Mouse (Mus musculus) MEL (cell line): ENCODE results near the gene Acp2. TPM values are rescaled to one million over a fixed set of nuclear protein-coding genes. Genes with fewer than 3 reads are reported as not detected.
A peak's percentile ranks its signal among the peaks of the same experiment; 100 is the strongest.

ENCODE experiments used
- DNase-seq: peaks from one replicate; pipeline ENCODE4 v3.0.0; 2011; ENCODE audit warnings: low read depth, low spot score
- H3K27ac ChIP-seq: 2 replicates; pipeline ENCODE4 v1.5.1; 2012; ENCODE audit warnings: low read depth, mild to moderate bottlenecking, control low read depth, low read length, moderate library complexity; ENCODE audit not compliant: control insufficient read depth
- H3K27me3 ChIP-seq, 2 experiments: fragments of 150-350 bp in 1 of 2; sonication (generic) in 1 of 2; 2 replicates each; pipeline ENCODE4 v1.6.1; 2012; ENCODE audit warnings: low read length in 2 of 2, mild to moderate bottlenecking in 2 of 2, improper control_type of control experiment in 1 of 2, moderate library complexity in 1 of 2; ENCODE audit not compliant: insufficient read depth in 2 of 2, control insufficient read depth in 1 of 2
- H3K36me3 ChIP-seq, 2 experiments: 2 replicates each; pipeline ENCODE4 v1.6.1; 2012 to 2014; ENCODE audit warnings: low read length in 2 of 2, improper control_type of control experiment in 1 of 2, inconsistent platforms in 1 of 2, mild to moderate bottlenecking in 1 of 2; ENCODE audit not compliant: insufficient read depth in 2 of 2, control insufficient read depth in 1 of 2
- H3K4me1 ChIP-seq, 2 experiments: fragments of 150-350 bp in 1 of 2; sonication (generic) in 1 of 2; 2 replicates each; pipeline ENCODE4 v1.6.1; 2012; ENCODE audit warnings: low read length in 2 of 2, improper control_type of control experiment in 1 of 2, mild to moderate bottlenecking in 1 of 2; ENCODE audit not compliant: insufficient read depth in 2 of 2, control insufficient read depth in 1 of 2
- H3K4me3 ChIP-seq, 2 experiments: fragments of 150-350 bp in 1 of 2; sonication (generic) in 1 of 2; 2 replicates each; pipeline ENCODE4 v1.5.1; 2012; ENCODE audit warnings: low read depth in 2 of 2, low read length in 2 of 2, mild to moderate bottlenecking in 2 of 2, moderate library complexity in 2 of 2, control low read depth in 1 of 2, improper control_type of control experiment in 1 of 2; ENCODE audit not compliant: control insufficient read depth in 1 of 2, insufficient read depth in 1 of 2
- H3K79me2 ChIP-seq: 2 replicates; pipeline ENCODE4 v1.6.1; 2012; ENCODE audit warnings: mild to moderate bottlenecking, low read length, moderate library complexity; ENCODE audit not compliant: control insufficient read depth, poor library complexity, insufficient read depth
- H3K9ac ChIP-seq: 2 replicates; pipeline ENCODE4 v1.6.1; 2012; ENCODE audit warnings: low read depth, mild to moderate bottlenecking, control low read depth, low read length, moderate library complexity; ENCODE audit not compliant: control insufficient read depth, poor library complexity, severe bottlenecking
- H3K9me3 ChIP-seq: fragments of 150-350 bp; sonication (generic); replicated peaks from 2 replicates; pipeline ENCODE4 v1.6.1; 2012; ENCODE audit warnings: mild to moderate bottlenecking, low read length, improper control_type of control experiment, moderate library complexity; ENCODE audit not compliant: insufficient read depth
- BHLHE40 ChIP-seq: IDR thresholded peaks from 2 replicates; pipeline ENCODE4 v1.6.1; 2012; ENCODE audit warnings: low read depth, mild to moderate bottlenecking, inconsistent platforms, low read length, improper control_type of control experiment, borderline replicate concordance
- ELF1 ChIP-seq: IDR thresholded peaks from 2 replicates; pipeline ENCODE4 v1.6.1; 2014; ENCODE audit warnings: low read depth, mild to moderate bottlenecking, inconsistent platforms, low read length, improper control_type of control experiment, moderate library complexity
- EP300 ChIP-seq, 2 experiments: IDR thresholded peaks; 2 replicates each; pipeline ENCODE4 v1.6.1; 2011; ENCODE audit warnings: improper control_type of control experiment in 2 of 2, low read length in 2 of 2, low read depth in 1 of 2, mild to moderate bottlenecking in 1 of 2
- ETS1 ChIP-seq: IDR thresholded peaks from 2 replicates; pipeline ENCODE4 v1.6.1; 2012; ENCODE audit warnings: low read depth, mild to moderate bottlenecking, inconsistent platforms, low read length, improper control_type of control experiment, moderate library complexity
- GABPA ChIP-seq: IDR thresholded peaks from 2 replicates; pipeline ENCODE4 v1.6.1; 2012; ENCODE audit warnings: low read depth, mild to moderate bottlenecking, inconsistent platforms, low read length, improper control_type of control experiment, moderate library complexity
- GATA1 ChIP-seq: IDR thresholded peaks from 2 replicates; pipeline ENCODE4 v1.6.1; 2011; ENCODE audit warnings: low read depth, low read length, improper control_type of control experiment
- HCFC1 ChIP-seq: IDR thresholded peaks from 2 replicates; pipeline ENCODE4 v1.6.1; 2012; ENCODE audit warnings: low read depth, mild to moderate bottlenecking, inconsistent platforms, low read length, improper control_type of control experiment, moderate library complexity
- KAT2A ChIP-seq: conservative IDR thresholded peaks from 2 replicates; pipeline ENCODE4 v1.6.1; 2012; ENCODE audit warnings: low read depth, low read length, improper control_type of control experiment, inconsistent platforms
- MAX ChIP-seq: IDR thresholded peaks from 2 replicates; pipeline ENCODE4 v1.6.1; 2011; ENCODE audit warnings: low read length, improper control_type of control experiment
- MEF2A ChIP-seq: IDR thresholded peaks from 2 replicates; pipeline ENCODE4 v1.6.1; 2014; ENCODE audit warnings: low read depth, mild to moderate bottlenecking, inconsistent platforms, low read length, improper control_type of control experiment; ENCODE audit not compliant: poor library complexity, insufficient replicate concordance, severe bottlenecking; ENCODE audit errors: extremely low read depth
- MXI1 ChIP-seq: IDR thresholded peaks from 2 replicates; pipeline ENCODE4 v1.6.1; 2011; ENCODE audit warnings: mild to moderate bottlenecking, low read depth, low read length, improper control_type of control experiment
- MYB ChIP-seq: IDR thresholded peaks from 2 replicates; pipeline ENCODE4 v1.6.1; 2011; ENCODE audit warnings: mild to moderate bottlenecking, low read depth, low read length, improper control_type of control experiment
- NELFE ChIP-seq: IDR thresholded peaks from 2 replicates; pipeline ENCODE4 v1.6.1; 2011; ENCODE audit warnings: low read depth, low read length, improper control_type of control experiment
- POLR2A ChIP-seq, 2 experiments: IDR thresholded peaks; 2 replicates each; pipeline ENCODE4 v1.6.1; 2011 to 2012; ENCODE audit warnings: low read length in 2 of 2, mild to moderate bottlenecking in 2 of 2, control low read depth in 1 of 2, improper control_type of control experiment in 1 of 2, low read depth in 1 of 2, moderate library complexity in 1 of 2; ENCODE audit not compliant: control insufficient read depth in 1 of 2, insufficient read depth in 1 of 2, poor library complexity in 1 of 2
- POLR2AphosphoS2 ChIP-seq: IDR thresholded peaks from 2 replicates; pipeline ENCODE4 v1.6.1; 2011; ENCODE audit warnings: low read length, improper control_type of control experiment
- RCOR1 ChIP-seq: IDR thresholded peaks from 2 replicates; pipeline ENCODE4 v1.6.1; 2012; ENCODE audit warnings: low read depth, mild to moderate bottlenecking, inconsistent platforms, low read length, improper control_type of control experiment
- SIN3A ChIP-seq: IDR thresholded peaks from 2 replicates; pipeline ENCODE4 v1.6.1; 2012; ENCODE audit warnings: low read length, improper control_type of control experiment, inconsistent platforms
- TBP ChIP-seq: IDR thresholded peaks from 2 replicates; pipeline ENCODE4 v1.8.0; 2011; ENCODE audit warnings: low read depth, low read length, improper control_type of control experiment
- TCF12 ChIP-seq: IDR thresholded peaks from 2 replicates; pipeline ENCODE4 v1.6.1; 2014; ENCODE audit warnings: low read depth, mild to moderate bottlenecking, inconsistent platforms, low read length, improper control_type of control experiment, moderate library complexity
- USF2 ChIP-seq, 2 experiments: IDR thresholded peaks; 2 replicates each; pipeline ENCODE4 v1.6.1; 2011 to 2012; ENCODE audit warnings: improper control_type of control experiment in 2 of 2, low read length in 2 of 2, borderline replicate concordance in 1 of 2, inconsistent platforms in 1 of 2, low read depth in 1 of 2, mild to moderate bottlenecking in 1 of 2; ENCODE audit not compliant: insufficient read depth in 1 of 2
- ZC3H11A ChIP-seq: IDR thresholded peaks from 2 replicates; pipeline ENCODE4 v1.6.1; 2012; ENCODE audit warnings: low read depth, mild to moderate bottlenecking, inconsistent platforms, low read length, improper control_type of control experiment
- ZMIZ1 ChIP-seq: IDR thresholded peaks from 2 replicates; pipeline ENCODE4 v1.6.1; 2012; ENCODE audit warnings: low read depth, mild to moderate bottlenecking, inconsistent platforms, low read length, improper control_type of control experiment, moderate library complexity
- polyA plus RNA-seq, 2 experiments: library from polyadenylated mRNA; stranded (reverse) in 1 of 2; unstranded in 1 of 2; fragments of >175 nt in 1 of 2; fragments of >200 nt in 1 of 2; gene quantifications; 2 replicates each; pipeline versions ENCODE4 v1.2.1 to v1.2.4; 2012; ENCODE audit warnings: low replicate concordance in 2 of 2, low read depth in 1 of 2; ENCODE audit not compliant: insufficient read length in 2 of 2, insufficient read depth in 1 of 2, missing spikeins in 1 of 2
- total RNA-seq: library from RNA; depleted of rRNA; stranded (reverse); fragments of 300-350 nt; gene quantifications from 2 replicates; pipeline ENCODE4 v1.2.3, GENCODE M21; 2012

Gene Acp2
- total and polyA plus RNA-seq, 3 experiments = 7.3 to 11.3 TPM; not detected in 1

- peak; percentile 62 for TF ChIP-seq BHLHE40
- TF ChIP-seq, all 39 proteins: peak for 12
These were observed 19.6 kb upstream of the Acp2 start (continued) for GRCm38 (mm10) chr2:91183148-91183513.

DNA sequence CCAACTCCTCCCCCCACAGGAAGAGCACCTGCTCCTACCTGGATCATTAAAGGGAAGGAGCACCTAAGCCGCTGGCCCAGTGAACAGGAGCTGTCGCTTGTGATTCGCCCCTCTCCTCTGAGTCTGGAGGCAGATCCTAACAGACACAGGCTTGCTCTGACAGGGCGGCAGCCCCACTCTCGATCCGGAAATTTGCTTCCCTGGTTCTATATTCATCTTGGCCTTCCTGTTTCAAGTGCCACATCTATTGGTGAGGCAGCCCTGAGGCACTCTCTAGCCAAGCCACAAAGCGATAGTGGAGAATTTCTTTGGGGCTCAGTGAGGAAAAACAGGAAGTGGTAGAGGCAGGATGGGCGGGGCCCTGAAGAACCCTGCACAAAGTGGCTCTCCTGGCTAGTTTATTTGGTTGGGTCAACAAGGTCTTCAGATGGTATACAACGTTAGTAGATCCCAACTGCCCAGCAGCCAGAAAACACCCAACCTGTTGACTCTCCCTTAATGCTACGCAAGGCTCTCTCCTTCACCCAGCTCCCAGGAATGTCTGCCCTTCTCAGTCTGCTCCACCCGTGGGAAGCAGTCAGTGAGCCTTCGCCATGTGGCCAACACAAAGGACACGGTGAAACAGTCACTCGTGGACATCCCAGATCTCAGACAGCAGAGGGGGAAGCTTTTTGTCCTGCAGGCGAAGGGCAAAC is 18.8 kb upstream of the Acp2 start, which contains the start of gene Madd:
Gene Madd (minus strand): TSS at position 127 of the 695 bp plus-strand sequence.
- Histone ChIP-seq H3K36me3 (peaks cover 0 to 21% of the 10 kb centered on the region in 2 experiments; a peak in 2 of 4 replicates), H3K4me3 (peak within 1 kb of the TSS; percentile 74 to 82), H3K79me2 (peaks cover 14% of the 10 kb centered on the region), H3K9me3 (no peaks in the 10 kb centered on the region), H3K27me3 (no peaks in the 10 kb centered on the region), H3K9ac (peak within 1 kb of the TSS; percentile 90), H3K4me1 (peaks cover 7 to 31% of the 10 kb centered on the region in 2 experiments), H3K27ac (peak within 1 kb of the TSS; percentile 98)
- TF ChIP-seq ZC3H11A (no peak), POLR2AphosphoS2 (no peak), TCF12 (peak; percentile 70), ETS1 (peak; percentile 78), GABPA (no peak), USF2 (IDR thresholded peaks at IDR 0.05; ENCODE audit: borderline replicate concordance in 1 of 2, insufficient read depth in 1 of 2, low read depth in 1 of 2, low read length in 2 of 2) (no peak), SIN3A (peak; percentile 75), RCOR1 (peak; percentile 43; the same call in 1 of the 2 replicates), ZMIZ1 (peak; percentile 68; the same call in 1 of the 2 replicates), MEF2A (no peak), MYB (no peak), TBP (peak; percentile 83), NELFE (peak; percentile 65), EP300 (IDR thresholded peaks at IDR 0.05; ENCODE audit: low read depth in 1 of 2, low read length in 2 of 2) (peak; percentile 71 to 78), MXI1 (peak; percentile 77), KAT2A (peak; percentile 36; the same call in 1 of the 2 replicates), MAX (peak; percentile 28; the same call in 1 of the 2 replicates), HCFC1 (peak; percentile 77; the same call in 1 of the 2 replicates), ELF1 (peak; percentile 87), POLR2A (IDR thresholded peaks at IDR 0.05; ENCODE audit: control insufficient read depth in 1 of 2, insufficient read depth in 1 of 2, low read depth in 1 of 2, low read length in 2 of 2, poor library complexity in 1 of 2) (peak in 1 of 2 experiments; percentile 79; a peak in 3 of 4 replicates), GATA1 (peak; percentile 62)
- DNase-seq = peak; percentile 97
